ENCODE assay signal across 20 mouse cellular contexts in the genomic region with DNA sequence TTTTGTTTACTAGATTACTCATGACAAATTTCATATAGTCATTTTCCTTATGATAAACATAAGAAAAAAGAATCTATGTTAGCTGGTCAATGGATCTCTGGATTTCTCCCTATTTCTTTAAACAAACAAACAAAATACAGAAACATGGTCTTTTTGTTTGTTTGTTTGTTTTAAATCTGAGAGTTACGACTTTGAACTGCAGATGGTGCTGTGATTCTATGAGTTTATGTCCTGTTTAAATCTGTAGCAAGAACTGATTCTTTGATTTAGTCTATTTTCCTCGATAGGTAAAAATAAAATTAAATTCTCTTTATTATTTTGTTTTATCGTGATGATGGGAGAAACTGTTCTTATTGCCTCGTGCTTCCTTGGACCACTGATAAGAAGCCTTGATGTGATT. TPM values are rescaled to one million over a fixed set of nuclear protein-coding genes. Genes with fewer than 3 reads are reported as not detected.
"Had no signal": no experiment of that assay in that cellular context is flagged by ENCODE, and none has a peak within 500 bp of the region (broad histone marks: within the 10 kb centered on the region; RNA-seq: fewer than 3 reads in every experiment).

No protein-coding gene starts in this region.

- H3K9ac ChIP-seq: limb, embryonic 12.5 days; limb, embryonic 15.5 days; liver, embryonic 14.5 days; liver, postnatal 0 days; lung, embryonic 14.5 days; midbrain, embryonic 12.5 days had no signal

- H3K27ac ChIP-seq: limb, embryonic 12.5 days; limb, embryonic 15.5 days; liver, embryonic 14.5 days; macrophage; midbrain, embryonic 12.5 days had no signal

- H3K27me3 ChIP-seq: limb, embryonic 12.5 days; limb, embryonic 15.5 days; midbrain, embryonic 12.5 days had no signal

- H3K4me1 ChIP-seq: limb, embryonic 12.5 days; limb, embryonic 15.5 days; midbrain, embryonic 12.5 days had no signal

- H3K36me3 ChIP-seq: limb, embryonic 12.5 days; limb, embryonic 15.5 days; midbrain, embryonic 12.5 days had no signal

- ATAC-seq: liver, postnatal 0 days; lung, postnatal 0 days; midbrain, embryonic 16.5 days had no signal

- H3K4me3 ChIP-seq: limb, embryonic 12.5 days; limb, embryonic 15.5 days; midbrain, embryonic 12.5 days had no signal

- DNase-seq: kidney, adult 18-20 months; kidney, adult 9 months; kidney, postnatal 36 days; layer of hippocampus, adult 9-11 months; left cerebral cortex, postnatal 4 days; liver, postnatal 0 days; lung, embryonic 14.5 days; right cerebral cortex, postnatal 14 days; right cerebral cortex, postnatal 4 days; thymus, adult 18-20 months; thymus, postnatal 36 days had no signal

RNA-seq across cellular contexts. Expression of a gene that starts 1.7 kb away (rescaled TPM):
- total RNA-seq: megakaryocyte, adult 5-6 weeks had no signal
- polyA plus RNA-seq: limb, embryonic 12.5 days; limb, embryonic 15.5 days; liver, embryonic 11.5 days; liver, embryonic 14.5 days; liver, postnatal 0 days; macrophage had no signal
